Mouse (Mus musculus): ENCODE data around the gene Cep89.

Gene Cep89

GRCm38 (mm10) chr7:35386525-35386952, 10.3 kb upstream of the Cep89 start:
- DNase-seq = peak; percentile 36 to 49

- no peak for DNase-seq
Measured at GRCm38 (mm10) chr7:35388694-35389093, 8.1 kb upstream of the Cep89 start.

GRCm38 (mm10) chr7:35392935-35393334, 3.9 kb upstream of the Cep89 start:
- peak in 1 of 2 experiments; percentile 41 for DNase-seq

GRCm38 (mm10) chr7:35395734-35396456, 940 bp upstream of the Cep89 start:
- DNase-seq = no peak

- DNase-seq = no peak
Measured at GRCm38 (mm10) chr7:35401169-35401568, 4.3 kb downstream of the Cep89 start.

- no peak for DNase-seq
Measured at GRCm38 (mm10) chr7:35415226-35415625, 18.4 kb downstream of the Cep89 start.

- DNase-seq = peak; percentile 64 to 84
Measured at GRCm38 (mm10) chr7:35415801-35416653, 19.2 kb downstream of the Cep89 start.

- DNase-seq = no peak
Measured at GRCm38 (mm10) chr7:35416654-35416948, 19.8 kb downstream of the Cep89 start.

GRCm38 (mm10) chr7:35423071-35423470, 26.2 kb downstream of the Cep89 start:
- no peak for DNase-seq

GRCm38 (mm10) chr7:35428146-35428545, 31.3 kb downstream of the Cep89 start:
- DNase-seq = no peak

- DNase-seq = no peak
Measured at GRCm38 (mm10) chr7:35435266-35435665, 38.4 kb downstream of the Cep89 start.

GRCm38 (mm10) chr7:35447501-35447900, 50.7 kb downstream of the Cep89 start:
- DNase-seq = peak; percentile 58 to 74

GRCm38 (mm10) chr7:35447996-35448846, 51.4 kb downstream of the Cep89 start, which contains the start of gene Slc7a9:
Slc7a9 (plus strand) TSS chr7:35448796.
- DNase-seq = peak; percentile 82 to 92

GRCm38 (mm10) chr7:35448867-35449266, 52.0 kb downstream of the Cep89 start:
- peak; percentile 73 to 81 for DNase-seq

- DNase-seq = peak in 1 of 2 experiments; percentile 55
Measured at GRCm38 (mm10) chr7:35456091-35456814, 59.4 kb downstream of the Cep89 start.

GRCm38 (mm10) chr7:35460971-35461370, 64.1 kb downstream of the Cep89 start:
- DNase-seq = no peak

- no peak for DNase-seq
Measured at GRCm38 (mm10) chr7:35465027-35465426, 68.2 kb downstream of the Cep89 start.

- no peak for DNase-seq
Measured at GRCm38 (mm10) chr7:35467856-35468255, 71.0 kb downstream of the Cep89 start.

GRCm38 (mm10) chr7:35470794-35471193, 74.0 kb downstream of the Cep89 start:
- no peak for DNase-seq

GRCm38 (mm10) chr7:35476457-35476856, 79.6 kb downstream of the Cep89 start:
- no peak for DNase-seq

GRCm38 (mm10) chr7:35485126-35485525, 88.3 kb downstream of the Cep89 start:
- no peak for DNase-seq

- DNase-seq = no peak
Measured at GRCm38 (mm10) chr7:35486553-35486952, 89.7 kb downstream of the Cep89 start.
